Mouse (Mus musculus) mouse trophoblast stem cell (cell line): ENCODE data around the gene Foxp1.

Experiments used
- in situ Hi-C, 2 experiments: fragments of 300-500 bp; cut with MseI, MboI; formaldehyde crosslinking; loops; 2 replicates in 1 of 2; 3 replicates in 1 of 2; pipeline ENCODE4 v1.15.1; 2025

The Foxp1 gene

GRCm38 (mm10) chr6:99096776-99097166 is 425.8 kb downstream of the Foxp1 start:
- in situ Hi-C loops = no loop called here

GRCm38 (mm10) chr6:99096105-99096775 is 426.3 kb downstream of the Foxp1 start:
- in situ Hi-C loops = no loop called here

- in situ Hi-C loops = no loop called here
These were observed 427.1 kb downstream of the Foxp1 start for GRCm38 (mm10) chr6:99095185-99096104.

GRCm38 (mm10) chr6:99094339-99094989 is 428.1 kb downstream of the Foxp1 start:
- in situ Hi-C loops = no loop called here

GRCm38 (mm10) chr6:99093856-99094255 is 428.7 kb downstream of the Foxp1 start:
- in situ Hi-C loops = no loop called here

- in situ Hi-C loops = no loop called here
These were observed 429.3 kb downstream of the Foxp1 start for GRCm38 (mm10) chr6:99093208-99093607.

GRCm38 (mm10) chr6:99091799-99092198 is 430.7 kb downstream of the Foxp1 start:
- in situ Hi-C loops = no loop called here

- in situ Hi-C loops = no loop called here
These were observed 434.9 kb downstream of the Foxp1 start for GRCm38 (mm10) chr6:99087598-99087997.

GRCm38 (mm10) chr6:99084956-99085355 is 437.6 kb downstream of the Foxp1 start:
- in situ Hi-C loops = no loop called here

GRCm38 (mm10) chr6:99081259-99081658 is 441.3 kb downstream of the Foxp1 start:
- in situ Hi-C loops = no loop called here

GRCm38 (mm10) chr6:99079041-99079835 is 443.3 kb downstream of the Foxp1 start:
- in situ Hi-C loops = no loop called here

GRCm38 (mm10) chr6:99078089-99078488 is 444.4 kb downstream of the Foxp1 start:
- in situ Hi-C loops = no loop called here

- in situ Hi-C loops = no loop called here
These were observed 448.9 kb downstream of the Foxp1 start for GRCm38 (mm10) chr6:99073303-99074271.

GRCm38 (mm10) chr6:99070710-99071109 is 451.8 kb downstream of the Foxp1 start:
- in situ Hi-C loops = no loop called here

GRCm38 (mm10) chr6:99069726-99070125 is 452.8 kb downstream of the Foxp1 start:
- in situ Hi-C loops = no loop called here

GRCm38 (mm10) chr6:99065569-99066353 is 456.8 kb downstream of the Foxp1 start:
- in situ Hi-C loops = no loop called here

GRCm38 (mm10) chr6:99063982-99064484 is 458.5 kb downstream of the Foxp1 start:
- in situ Hi-C loops = no loop called here

GRCm38 (mm10) chr6:99062931-99063330 is 459.6 kb downstream of the Foxp1 start:
- in situ Hi-C loops = no loop called here

- in situ Hi-C loops = no loop called here
These were observed 463.8 kb downstream of the Foxp1 start for GRCm38 (mm10) chr6:99058688-99059087.
